Comparison of ENCODE assay signal across 12 mouse cellular contexts in genomic region chr2:102480738-102481137, GRCm38 (mm10).
"Had no signal": no experiment of that assay in that cellular context is flagged by ENCODE, and none has a peak within 500 bp of the region (broad histone marks: within the 10 kb centered on the region; RNA-seq: fewer than 3 reads in every experiment).

No protein-coding gene starts in this region.

- H3K27me3 ChIP-seq: midbrain, embryonic 12.5 days; neural tube, embryonic 13.5 days had no signal

- H3K4me3 ChIP-seq: left cerebral cortex, adult 2 months; limb, embryonic 10.5 days; liver, embryonic 15.5 days; midbrain, embryonic 12.5 days; neural tube, embryonic 13.5 days had no signal

- H3K9me3 ChIP-seq: limb, embryonic 10.5 days; liver, embryonic 15.5 days; midbrain, embryonic 12.5 days; neural tube, embryonic 13.5 days had no signal

- H3K9ac ChIP-seq: liver, embryonic 15.5 days; lung, embryonic 14.5 days; midbrain, embryonic 12.5 days; neural tube, embryonic 13.5 days had no signal

- H3K4me1 ChIP-seq: liver, embryonic 15.5 days; midbrain, embryonic 12.5 days had no signal

- H3K4me2 ChIP-seq: liver, embryonic 11.5 days; liver, embryonic 15.5 days; lung, embryonic 14.5 days; midbrain, embryonic 12.5 days; neural tube, embryonic 13.5 days had no signal

- DNase-seq: kidney, postnatal 10 days; lung, embryonic 14.5 days; lung, postnatal 10 days; lung, postnatal 4 days; thymus, postnatal 4 days had no signal

- H3K36me3 ChIP-seq: limb, embryonic 10.5 days; liver, embryonic 15.5 days; midbrain, embryonic 12.5 days; neural tube, embryonic 13.5 days had no signal

- H3K27ac ChIP-seq: left cerebral cortex, adult 2 months; limb, embryonic 10.5 days; liver, embryonic 15.5 days; midbrain, embryonic 12.5 days; stomach, postnatal 0 days had no signal
